Mouse (Mus musculus) C2C12 (cell line): ENCODE data around the gene Lilrb4a.
"Not testable (repeated sequence)": the region's sequence is repeated elsewhere in the genome, so short reads cannot be mapped to it uniquely, and the experiment has no call there.

ENCODE experiments used
- CEBPB ChIP-seq: IDR thresholded peaks from one replicate; pipeline ENCODE4 v1.6.1; 2011; ENCODE audit warnings: low read depth, mild to moderate bottlenecking, control low read depth, moderate library complexity
- CTCF ChIP-seq: IDR thresholded peaks from one replicate; pipeline ENCODE4 v1.5.1; 2011; ENCODE audit not compliant: control insufficient read depth, insufficient read depth, insufficient read length
- FOSL1 ChIP-seq: IDR thresholded peaks from one replicate; pipeline ENCODE4 v1.8.0; 2011; ENCODE audit warnings: mild to moderate bottlenecking, low read length; ENCODE audit not compliant: poor library complexity, insufficient read depth, severe bottlenecking
- MAX ChIP-seq: IDR thresholded peaks from one replicate; pipeline ENCODE4 v1.6.1; 2011; ENCODE audit warnings: mild to moderate bottlenecking, control low read depth
- MYOG ChIP-seq: IDR thresholded peaks from one replicate; pipeline ENCODE4 v1.6.1; 2011; ENCODE audit not compliant: control insufficient read depth, insufficient read length; ENCODE audit errors: extremely low read depth
- USF1 ChIP-seq: IDR thresholded peaks from one replicate; pipeline ENCODE4 v1.6.1; 2011; ENCODE audit warnings: low read depth, mild to moderate bottlenecking, control low read depth, moderate library complexity

GRCm38 (mm10) chr10:51490691-51491090 lies at the start of gene Lilrb4a:
- not testable (repeated sequence) for TF ChIP-seq CTCF, USF1, MAX, FOSL1, CEBPB, MYOG
